In the genomic region with DNA sequence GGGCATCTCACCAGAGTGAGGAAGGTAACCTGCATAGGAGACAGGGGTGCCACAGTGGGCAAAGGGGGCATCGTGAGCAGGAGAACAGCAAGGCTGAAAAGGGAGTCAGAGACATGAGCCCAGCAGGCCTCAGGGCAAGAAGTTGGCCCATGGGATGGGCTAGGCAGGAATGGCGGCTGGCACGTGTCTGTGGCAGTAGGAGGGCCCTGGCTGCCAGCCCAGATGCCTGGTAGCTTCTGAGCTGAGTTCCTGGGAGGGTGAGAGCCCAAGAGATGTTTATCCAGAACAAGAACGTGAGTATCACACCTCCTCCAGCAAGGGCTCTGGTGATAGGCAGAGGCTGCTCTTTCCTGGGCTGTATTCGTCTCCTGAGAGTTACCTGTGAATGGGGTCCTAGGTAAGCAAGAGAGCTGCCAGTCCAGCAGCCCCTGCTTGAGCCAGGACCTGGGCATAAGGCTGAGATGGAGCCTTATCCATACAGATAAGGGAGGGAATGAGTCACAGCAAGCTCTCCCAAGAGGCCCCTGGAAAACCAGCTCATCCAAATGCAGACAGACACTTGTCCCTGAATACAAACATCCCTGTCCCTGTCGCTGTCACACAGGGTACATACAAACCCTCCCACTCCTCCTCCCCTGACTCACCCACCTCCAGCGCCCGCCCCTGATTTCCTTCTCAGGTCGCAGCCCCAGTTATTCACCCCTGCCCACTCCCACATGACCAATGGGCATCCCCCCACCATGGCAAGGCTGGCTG, we compare ENCODE assay signal across 9 mouse cellular contexts. TPM values are rescaled to one million over a fixed set of nuclear protein-coding genes. Genes with fewer than 3 reads are reported as not detected.
DNase-seq lines count a peak whose midpoint lies in the region; ATAC-seq and TF ChIP-seq lines count a peak whose summit lies in the region.
"Had no signal": no experiment of that assay in that cellular context is flagged by ENCODE, and none has a peak within 500 bp of the region (broad histone marks: within the 10 kb centered on the region; RNA-seq: fewer than 3 reads in every experiment).

No protein-coding gene starts in this region.

- peak; percentile 77 for DNase-seq in ovary, postnatal 36 days (ENCODE audit: low spot score)
- no peak for DNase-seq in ovary, postnatal 14 days (ENCODE audit: low spot score)
- DNase-seq in hindbrain, postnatal 0 days (ENCODE audit: low spot score) = peak; percentile 65
- DNase-seq in lung, postnatal 10 days = peak; percentile 82
- DNase-seq in urinary bladder, adult 2 months (ENCODE audit: low spot score) = peak; percentile 43
- DNase-seq in spleen, adult 12 weeks (ENCODE audit: low spot score) = no peak

- no peaks in the 10 kb centered on the region for H3K9me3 ChIP-seq in forebrain, embryonic 15.5 days
- H3K9me3 ChIP-seq in hindbrain, postnatal 0 days (ENCODE audit: low read length) = no peaks in the 10 kb centered on the region

- H3K4me1 ChIP-seq in forebrain, embryonic 15.5 days = peaks cover 31% of the 10 kb centered on the region
- 0 out of 2 replicates have a peak, but pooled peaks cover 16% of the 10 kb centered on the region for H3K4me1 ChIP-seq in hindbrain, postnatal 0 days (ENCODE audit: insufficient read depth, low read length)

- H3K4me3 ChIP-seq in forebrain, embryonic 15.5 days = no peak overlapping the region
- no peak overlapping the region for H3K4me3 ChIP-seq in hindbrain, postnatal 0 days (ENCODE audit: low read length)

- no peaks in the 10 kb centered on the region for H3K36me3 ChIP-seq in forebrain, embryonic 15.5 days
- H3K36me3 ChIP-seq in hindbrain, postnatal 0 days (ENCODE audit: insufficient read depth, low read length) = no peaks in the 10 kb centered on the region

- no peak overlapping the region for H3K27ac ChIP-seq in forebrain, embryonic 15.5 days (replicated peaks)
- no peak overlapping the region for H3K27ac ChIP-seq in hindbrain, postnatal 0 days

- no peak for TF ChIP-seq CTCF in hindbrain, postnatal 0 days (IDR thresholded peaks at IDR 0.05; ENCODE audit: low read depth)

- 42% methylated on average over 9 of the region's 9 CpGs for WGBS in forebrain, embryonic 15.5 days
- WGBS in hindbrain, postnatal 0 days = 33% methylated on average over 9 of the region's 9 CpGs

- no peak overlapping the region for H3K9ac ChIP-seq in forebrain, embryonic 15.5 days (replicated peaks)
- 0 out of 2 replicates have a peak overlapping the region, but pooled peaks have one; percentile 9 for H3K9ac ChIP-seq in hindbrain, postnatal 0 days (replicated peaks; ENCODE audit: low read length)

- H3K4me2 ChIP-seq in forebrain, embryonic 15.5 days (replicated peaks) = no peak overlapping the region
- H3K4me2 ChIP-seq in hindbrain, postnatal 0 days (ENCODE audit: low read depth, low read length) = no peak overlapping the region

- peak; percentile 42 for ATAC-seq in forebrain, embryonic 15.5 days (replicated peaks)
- no peak for ATAC-seq in hindbrain, postnatal 0 days
- ATAC-seq in erythroblast, adult 5-6 weeks (replicated peaks; ENCODE audit: low FRiP score, poor library complexity, severe bottlenecking) = no peak

- peaks cover 5% of the 10 kb centered on the region; the same call in 1 of the 2 replicates for H3K27me3 ChIP-seq in forebrain, embryonic 15.5 days
- H3K27me3 ChIP-seq in hindbrain, postnatal 0 days (ENCODE audit: insufficient read depth, low read length) = 0 out of 2 replicates have a peak, but pooled peaks cover 16% of the 10 kb centered on the region

RNA-seq across cellular contexts. Expression of a gene that starts 2.2 kb away (rescaled TPM):
- 6.0 and 7.9 TPM in 2 replicates for polyA plus RNA-seq in forebrain, embryonic 15.5 days (2015; fragmentation: Nextera tagmentation; extraction: Ambion mirVana)
- total RNA-seq in hindbrain, postnatal 0 days (2014; rRNA removed) = 24.1 and 28.0 TPM in 2 replicates
- polyA plus RNA-seq in hindbrain, postnatal 0 days (2015; fragmentation: Nextera tagmentation; extraction: Ambion mirVana) = 10.3 and 11.7 TPM in 2 replicates
- polyA plus RNA-seq in urinary bladder, adult 2 months (2012; rRNA removed) = 192 and 408 TPM in 2 replicates
- total RNA-seq in erythroblast, adult 5-6 weeks (2015; ENCODE audit: low replicate concordance) = 8.5 and 9.2 TPM in 2 replicates
- total RNA-seq in erythroblast, adult 5-6 weeks (2017; ENCODE audit: low replicate concordance) = 11.9 and 21.6 TPM in 2 replicates

RNA-seq across cellular contexts. Expression of a gene that starts 3.3 kb away (rescaled TPM):
- polyA plus RNA-seq in forebrain, embryonic 15.5 days (2015; fragmentation: Nextera tagmentation; extraction: Ambion mirVana) = 0.13 and 0.14 TPM in 2 replicates
- not detected in 2 replicates for total RNA-seq in hindbrain, postnatal 0 days (2014; rRNA removed)
- polyA plus RNA-seq in hindbrain, postnatal 0 days (2015; fragmentation: Nextera tagmentation; extraction: Ambion mirVana) = 0.08 and 0.10 TPM in 2 replicates
- polyA plus RNA-seq in urinary bladder, adult 2 months (2012; rRNA removed) = 1.2 TPM in 2 replicates
- total RNA-seq in erythroblast, adult 5-6 weeks (2015; ENCODE audit: low replicate concordance) = not detected in 2 replicates
- not detected in 2 replicates for total RNA-seq in erythroblast, adult 5-6 weeks (2017; ENCODE audit: low replicate concordance)
- polyA plus RNA-seq: liver, embryonic 16.5 days had no signal

RNA-seq across cellular contexts. Expression of a gene that starts 31.8 kb away (rescaled TPM):
- 0.13 TPM in 2 replicates for polyA plus RNA-seq in forebrain, embryonic 15.5 days (2015; fragmentation: Nextera tagmentation; extraction: Ambion mirVana)
- total RNA-seq in hindbrain, postnatal 0 days (2014; rRNA removed) = 0.52 TPM in 1 of 2 replicates, not detected in the other
- polyA plus RNA-seq in hindbrain, postnatal 0 days (2015; fragmentation: Nextera tagmentation; extraction: Ambion mirVana) = 0.05 and 0.18 TPM in 2 replicates
- 0.03 TPM in 2 replicates for polyA plus RNA-seq in urinary bladder, adult 2 months (2012; rRNA removed)
- total RNA-seq in erythroblast, adult 5-6 weeks (2015; ENCODE audit: low replicate concordance) = 19.2 and 25.7 TPM in 2 replicates
- 23.0 and 24.7 TPM in 2 replicates for total RNA-seq in erythroblast, adult 5-6 weeks (2017; ENCODE audit: low replicate concordance)

Comparison
In these comparisons a context has a peak if more than half of its experiments do, and no peak if none do; other contexts are left out.
1. DNase-seq: peak in ovary, postnatal 36 days (single experiment), hindbrain, postnatal 0 days (single experiment), lung, postnatal 10 days (single experiment) and urinary bladder, adult 2 months (single experiment); none in ovary, postnatal 14 days (single experiment) and spleen, adult 12 weeks (single experiment).
2. RNA of a gene that starts 2.2 kb away (polyA plus RNA-seq): 192 to 408 TPM in urinary bladder, adult 2 months; 10.3 to 11.7 TPM in hindbrain, postnatal 0 days and 6.0 to 7.9 TPM in forebrain, embryonic 15.5 days; every median in the first group is over 10 times any median in the second.